Mouse (Mus musculus): ENCODE measurements around the gene Gm21992. TPM values are rescaled to one million over a fixed set of nuclear protein-coding genes. Genes with fewer than 3 reads are reported as not detected.

The Gm21992 gene
- 35.5 TPM for total RNA-seq (2023)

GRCm38 (mm10) chr19:4811063-4811908 is at the start of gene Gm21992, which contains the start of gene Rbm14:
TSS of gene Gm21992 (minus strand) at chr19:4811612.
TSS of gene Rbm14 (minus strand) at chr19:4811634.

GRCm38 (mm10) chr19:4854552-4855469 is 43.4 kb upstream of the Gm21992 start, which contains the start of gene Ctsf:
TSS of gene Ctsf (plus strand) at chr19:4855130.

GRCm38 (mm10) chr19:4839149-4839548 is 27.7 kb upstream of the Gm21992 start, which contains the start of the genes Ccs and Ccdc87:
TSS of gene Ccs (minus strand) at chr19:4839332.
TSS of gene Ccdc87 (plus strand) at chr19:4839366.

GRCm38 (mm10) chr19:4793831-4794422 is 17.5 kb downstream of the Gm21992 start, which contains the start of gene Rbm4:
TSS of gene Rbm4 (minus strand) at chr19:4793901.

GRCm38 (mm10) chr19:4756193-4756911 is 55.1 kb downstream of the Gm21992 start, which contains the start of gene Rbm4b:
TSS of gene Rbm4b (plus strand) at chr19:4756497.

GRCm38 (mm10) chr19:4711098-4711600 is 100.3 kb downstream of the Gm21992 start, which contains the start of gene Sptbn2:
TSS of gene Sptbn2 (plus strand) at chr19:4711167.

GRCm38 (mm10) chr19:4698205-4698677 is 113.2 kb downstream of the Gm21992 start, which contains the start of gene Gm960:
TSS of gene Gm960 (minus strand) at chr19:4698668.

Other genes starting within 250 kb of the Gm21992 start
- gene Lrfn4, start 195.9 kb downstream of the Gm21992 start, total RNA-seq (2023): 0.40 TPM
- gene Rce1, start 186.0 kb downstream of the Gm21992 start, total RNA-seq (2023): 47.9 TPM
- gene Gm960, start 112.9 kb downstream of the Gm21992 start, total RNA-seq (2023): not detected
- not detected for gene Sptbn2, start 100.4 kb downstream of the Gm21992 start, total RNA-seq (2023)
- gene Rbm4b, start 55.1 kb downstream of the Gm21992 start, total RNA-seq (2023): 22.8 TPM
- 80.8 TPM for gene Rbm4, start 17.7 kb downstream of the Gm21992 start, total RNA-seq (2023)
- gene Rbm14, start within 50 bp of the Gm21992 start, total RNA-seq (2023): 76.2 TPM
- gene Ccs, start 27.7 kb upstream of the Gm21992 start, total RNA-seq (2023): 45.2 TPM
- not detected for gene Ccdc87, start 27.8 kb upstream of the Gm21992 start, total RNA-seq (2023)
- 3.5 TPM for gene Ctsf, start 43.5 kb upstream of the Gm21992 start, total RNA-seq (2023)
- gene Actn3, start 66.3 kb upstream of the Gm21992 start, total RNA-seq (2023): 0.21 TPM
- gene Zdhhc24, start 67.1 kb upstream of the Gm21992 start, total RNA-seq (2023): 5.0 TPM
- 2.1 TPM for gene Bbs1, start 95.0 kb upstream of the Gm21992 start, total RNA-seq (2023)
- gene Dpp3, start 116.7 kb upstream of the Gm21992 start, total RNA-seq (2023): 66.5 TPM
- gene Peli3, start 131.5 kb upstream of the Gm21992 start, total RNA-seq (2023): 1.2 TPM
- gene Mrpl11, start 150.5 kb upstream of the Gm21992 start, total RNA-seq (2023): 27.2 TPM
- gene Npas4, start 178.7 kb upstream of the Gm21992 start, total RNA-seq (2023): 1.6 TPM
- gene Slc29a2, start 212.2 kb upstream of the Gm21992 start, total RNA-seq (2023): 4.4 TPM
- gene B4gat1, start 227.2 kb upstream of the Gm21992 start, total RNA-seq (2023): 4.3 TPM
- gene AC124502.3, start 227.3 kb upstream of the Gm21992 start, total RNA-seq (2023): 1.2 TPM
- 60.1 TPM for gene Brms1, start 229.7 kb upstream of the Gm21992 start, total RNA-seq (2023)
- 4.6 TPM for gene Rin1, start 238.9 kb upstream of the Gm21992 start, total RNA-seq (2023)

Data from CD8-positive naive resting alpha-beta T cell, adult 57 days (primary cell).